Mouse (Mus musculus) forebrain, embryonic 15.5 days (tissue): ENCODE data around the gene Hrnr. TPM values are rescaled to one million over a fixed set of nuclear protein-coding genes. Genes with fewer than 3 reads are reported as not detected.

Source experiments
- ATAC-seq: fragments of 200-750 bp; cut with Nextera tagmentation; replicated peaks from 2 replicates; pipeline ENCODE4 v1.8.0; 2017; ENCODE audit warnings: mild to moderate bottlenecking, moderate TSS enrichment, moderate library complexity
- H3K27ac ChIP-seq: fragments of 300-500 bp; sonication (generic); replicated peaks from 2 replicates; pipeline ENCODE4 v1.5.1; 2015; ENCODE audit warnings: mild to moderate bottlenecking, inconsistent platforms
- H3K27me3 ChIP-seq: fragments of 300-500 bp; sonication (generic); 2 replicates; pipeline ENCODE4 v1.6.1; 2015; ENCODE audit warnings: inconsistent platforms
- H3K36me3 ChIP-seq: fragments of 300-500 bp; sonication (generic); 2 replicates; pipeline ENCODE4 v1.6.1; 2015; ENCODE audit warnings: mild to moderate bottlenecking, inconsistent platforms
- H3K4me1 ChIP-seq: fragments of 300-500 bp; sonication (generic); 2 replicates; pipeline ENCODE4 v1.6.1; 2015; ENCODE audit warnings: inconsistent platforms
- H3K4me2 ChIP-seq: fragments of 300-500 bp; sonication (generic); replicated peaks from 2 replicates; pipeline ENCODE4 v1.6.1; 2015; ENCODE audit warnings: mild to moderate bottlenecking, inconsistent platforms
- H3K4me3 ChIP-seq: fragments of 300-500 bp; sonication (generic); 2 replicates; pipeline ENCODE4 v1.5.1; 2015; ENCODE audit warnings: mild to moderate bottlenecking, inconsistent platforms
- H3K9ac ChIP-seq: fragments of 300-500 bp; sonication (generic); replicated peaks from 2 replicates; pipeline ENCODE4 v1.6.1; 2015; ENCODE audit warnings: mild to moderate bottlenecking, inconsistent platforms
- H3K9me3 ChIP-seq: fragments of 300-500 bp; sonication (generic); 2 replicates; pipeline ENCODE4 v1.6.1; 2016; ENCODE audit warnings: inconsistent platforms
- WGBS: fragments of 180-500 bp; shearing (Covaris S2); methylation state at CpG from one replicate; pipeline ENCODE4 v1.1.7; 2015; ENCODE audit warnings: mixed read lengths; 5-methylcytosine and 5-hydroxymethylcytosine counted together
- polyA plus RNA-seq: library from polyadenylated mRNA; unstranded; fragments of >200 nt; fragmentation: Nextera tagmentation; extraction: Ambion mirVana; gene quantifications from 2 replicates; pipeline ENCODE4 v1.2.1, GENCODE M21; 2015

Gene Hrnr
- polyA plus RNA-seq, 1 experiment from 2014 or later = not detected

- H3K4me3 ChIP-seq = no peak overlapping the region
- H3K9me3 ChIP-seq = no peaks in the 10 kb centered on the region
- no peak overlapping the region for H3K4me2 ChIP-seq
- no peaks in the 10 kb centered on the region for H3K27me3 ChIP-seq
- 67% methylated on average over 3 of the region's 3 CpGs for WGBS
- H3K9ac ChIP-seq = no peak overlapping the region
- no peak overlapping the region for H3K27ac ChIP-seq
- H3K36me3 ChIP-seq = no peaks in the 10 kb centered on the region
- H3K4me1 ChIP-seq = no peaks in the 10 kb centered on the region
- ATAC-seq = no peak
These were observed 47.5 kb downstream of the Hrnr start for GRCm38 (mm10) chr3:93366966-93367575.

DNA sequence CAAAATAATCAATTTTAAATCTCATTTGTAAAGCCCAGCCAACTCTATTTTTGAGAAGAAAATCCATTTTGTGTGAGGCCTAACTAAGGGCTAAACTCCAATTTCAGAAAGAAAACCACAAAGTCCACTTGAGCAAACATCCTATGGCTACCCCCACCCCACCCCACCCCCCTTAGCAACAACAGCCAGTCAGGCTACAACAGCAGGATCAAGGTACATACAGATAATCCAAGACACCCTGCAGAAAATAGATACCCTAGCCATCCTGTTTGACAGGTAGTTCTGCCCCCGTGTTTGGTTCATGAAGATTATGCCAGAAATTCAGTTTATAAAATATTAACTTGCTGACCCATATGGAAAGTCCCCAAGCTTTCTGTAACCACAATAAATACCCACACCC is 48.6 kb downstream of the Hrnr start:
- Histone ChIP-seq H3K27me3 (no peaks in the 10 kb centered on the region), H3K27ac (no peak overlapping the region), H3K4me3 (no peak overlapping the region), H3K4me2 (no peak overlapping the region), H3K36me3 (no peaks in the 10 kb centered on the region), H3K4me1 (no peaks in the 10 kb centered on the region), H3K9ac (no peak overlapping the region), H3K9me3 (no peaks in the 10 kb centered on the region)
- 83% methylated on average over 1 of the region's 1 CpGs for WGBS
- no peak for ATAC-seq

DNA sequence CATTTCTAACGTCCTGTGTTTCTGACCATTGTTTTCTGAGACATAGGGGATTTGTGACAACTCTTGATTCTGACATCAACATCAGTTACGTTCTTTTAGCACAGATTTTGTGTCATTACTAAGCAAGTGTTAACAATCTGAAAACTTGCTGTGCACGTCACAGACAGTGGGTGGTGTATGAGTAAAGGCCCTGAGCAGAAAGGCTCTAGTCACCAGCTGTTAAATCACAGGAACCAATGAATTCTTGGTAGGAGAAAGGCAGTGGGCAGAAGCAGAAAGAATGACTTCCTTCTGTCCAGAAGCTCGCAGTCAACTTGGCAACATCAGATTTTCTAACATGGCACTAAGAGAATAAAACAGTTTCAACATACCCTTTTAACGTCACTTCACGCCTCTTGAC is 53.9 kb downstream of the Hrnr start:
- H3K9ac ChIP-seq = no peak overlapping the region
- 82% methylated on average over 6 of the region's 6 CpGs for WGBS
- no peak overlapping the region for H3K4me2 ChIP-seq
- no peak overlapping the region for H3K27ac ChIP-seq
- no peaks in the 10 kb centered on the region for H3K4me1 ChIP-seq
- no peaks in the 10 kb centered on the region for H3K36me3 ChIP-seq
- H3K4me3 ChIP-seq = no peak overlapping the region
- no peaks in the 10 kb centered on the region for H3K9me3 ChIP-seq
- H3K27me3 ChIP-seq = no peaks in the 10 kb centered on the region
- ATAC-seq = no peak

DNA sequence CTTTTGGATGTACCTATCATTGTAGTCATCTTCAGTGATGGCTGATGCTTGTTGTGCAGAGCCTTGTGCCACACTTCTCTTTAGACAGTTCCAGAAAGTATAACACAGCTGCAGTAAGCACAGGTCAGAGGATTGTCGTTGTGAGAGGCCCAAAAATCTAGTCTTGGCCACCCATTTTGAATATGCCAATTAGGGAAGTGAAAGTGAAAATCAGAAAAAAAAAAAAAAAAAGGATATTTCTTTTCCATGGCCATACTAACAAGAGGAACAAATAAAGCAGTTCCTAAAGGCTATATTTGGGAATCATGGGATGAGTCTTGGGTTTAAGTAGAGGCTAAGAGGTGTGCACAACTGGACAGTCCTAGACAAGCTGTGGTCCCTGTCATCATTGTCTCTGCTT is 55.6 kb downstream of the Hrnr start:
- H3K36me3 ChIP-seq = no peaks in the 10 kb centered on the region
- WGBS = 89% methylated on average over 1 of the region's 1 CpGs
- H3K9me3 ChIP-seq = no peaks in the 10 kb centered on the region
- no peaks in the 10 kb centered on the region for H3K4me1 ChIP-seq
- no peaks in the 10 kb centered on the region for H3K27me3 ChIP-seq
- no peak overlapping the region for H3K4me2 ChIP-seq
- no peak overlapping the region for H3K27ac ChIP-seq
- no peak overlapping the region for H3K9ac ChIP-seq
- no peak overlapping the region for H3K4me3 ChIP-seq
- no peak for ATAC-seq

DNA sequence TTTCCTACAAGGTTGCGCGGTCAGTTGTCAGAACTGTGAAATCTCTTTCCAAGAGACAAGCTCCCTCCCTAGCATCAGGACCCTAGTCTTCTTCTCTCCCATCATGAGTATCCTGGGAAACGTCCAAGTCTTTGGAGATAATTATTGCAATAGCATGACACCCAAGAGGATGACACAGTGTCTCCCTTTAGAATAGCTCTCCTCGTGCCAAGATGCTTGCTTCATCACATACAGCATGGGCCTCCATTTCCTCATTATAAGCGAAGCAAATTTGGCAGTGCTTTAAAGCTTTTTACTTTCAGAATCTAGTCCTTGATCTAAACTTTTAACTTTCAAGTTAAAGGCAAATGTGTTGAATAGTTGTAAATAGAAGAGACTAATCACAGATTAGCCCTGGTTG is 56.1 kb downstream of the Hrnr start:
- Histone ChIP-seq H3K4me2 (no peak overlapping the region), H3K4me1 (no peaks in the 10 kb centered on the region), H3K27ac (no peak overlapping the region), H3K9ac (no peak overlapping the region), H3K27me3 (no peaks in the 10 kb centered on the region), H3K36me3 (no peaks in the 10 kb centered on the region), H3K4me3 (no peak overlapping the region), H3K9me3 (no peaks in the 10 kb centered on the region)
- 75% methylated on average over 5 of the region's 5 CpGs for WGBS
- ATAC-seq = no peak

GRCm38 (mm10) chr3:93378146-93378545 is 58.6 kb downstream of the Hrnr start:
- Histone ChIP-seq H3K4me1 (no peaks in the 10 kb centered on the region), H3K27ac (no peak overlapping the region), H3K4me2 (no peak overlapping the region), H3K9me3 (no peaks in the 10 kb centered on the region), H3K27me3 (no peaks in the 10 kb centered on the region), H3K9ac (no peak overlapping the region), H3K4me3 (no peak overlapping the region), H3K36me3 (no peaks in the 10 kb centered on the region)
- 30% methylated on average over 4 of the region's 4 CpGs for WGBS
- ATAC-seq = no peak

Other genes starting within 250 kb of the Hrnr start
- not detected in 2 replicates for gene Crnn, start 175.0 kb upstream of the Hrnr start, polyA plus RNA-seq
- not detected in 2 replicates for gene Flg2, start 122.5 kb upstream of the Hrnr start, polyA plus RNA-seq
- gene Flg, start 46.2 kb upstream of the Hrnr start, polyA plus RNA-seq = not detected in 2 replicates
- gene Rptn, start 74.0 kb downstream of the Hrnr start, polyA plus RNA-seq = not detected in 2 replicates
- 0.52 and 0.74 TPM in 2 replicates for gene Tchh, start 122.6 kb downstream of the Hrnr start, polyA plus RNA-seq
- not detected in 2 replicates for gene Tchhl1, start 149.0 kb downstream of the Hrnr start, polyA plus RNA-seq
- 102 and 108 TPM in 2 replicates for gene S100a11, start 200.7 kb downstream of the Hrnr start, polyA plus RNA-seq
- gene S100a10, start 235.3 kb downstream of the Hrnr start, polyA plus RNA-seq = 114 and 115 TPM in 2 replicates